Mouse (Mus musculus) lung, postnatal 0 days (tissue): ENCODE measurements around the gene Lmod3. TPM values are rescaled to one million over a fixed set of nuclear protein-coding genes. Genes with fewer than 3 reads are reported as not detected.

Source experiments
- ATAC-seq: fragments of 200-750 bp; cut with Nextera tagmentation; 2 replicates; pipeline ENCODE4 v1.8.0; 2017; ENCODE audit warnings: moderate library complexity
- DNase-seq: peaks from one replicate; pipeline ENCODE4 v3.0.0-alpha.2; 2016; ENCODE audit warnings: low spot score
- H3K27ac ChIP-seq: fragments of 300-500 bp; sonication (generic); 2 replicates; pipeline ENCODE4 v1.5.1; 2014; ENCODE audit warnings: antibody characterized with exemption, mild to moderate bottlenecking, low read length, mixed read lengths
- H3K27me3 ChIP-seq: fragments of 300-500 bp; sonication (generic); replicated peaks from 2 replicates; pipeline ENCODE4 v1.6.1; 2014; ENCODE audit warnings: low read length, mixed read lengths; ENCODE audit not compliant: insufficient read depth
- H3K36me3 ChIP-seq: fragments of 300-500 bp; sonication (generic); 2 replicates; pipeline ENCODE4 v1.6.1; 2014; ENCODE audit warnings: low read length, mixed read lengths; ENCODE audit not compliant: insufficient read depth
- H3K4me1 ChIP-seq: fragments of 300-500 bp; sonication (generic); 2 replicates; pipeline ENCODE4 v1.6.1; 2014; ENCODE audit warnings: antibody characterized with exemption, low read depth, low read length, mixed read lengths; ENCODE audit not compliant: insufficient read depth
- H3K4me2 ChIP-seq: fragments of 300-500 bp; sonication (generic); replicated peaks from 2 replicates; pipeline ENCODE4 v1.6.1; 2014; ENCODE audit warnings: low read depth, mild to moderate bottlenecking, low read length, moderate library complexity, mixed read lengths
- H3K4me3 ChIP-seq: fragments of 300-500 bp; sonication (generic); 2 replicates; pipeline ENCODE4 v1.5.1; 2014; ENCODE audit warnings: low read depth, low read length
- H3K9ac ChIP-seq: fragments of 300-500 bp; sonication (generic); replicated peaks from 2 replicates; pipeline ENCODE4 v1.6.1; 2014; ENCODE audit warnings: low read depth, mild to moderate bottlenecking
- H3K9me3 ChIP-seq: fragments of 300-500 bp; sonication (generic); 2 replicates; pipeline ENCODE4 v1.6.1; 2016; ENCODE audit warnings: low read length, mixed read lengths
- CTCF ChIP-seq: IDR thresholded peaks from 2 replicates; pipeline ENCODE4 v1.5.1; 2016; ENCODE audit warnings: antibody characterized with exemption, mild to moderate bottlenecking
- EP300 ChIP-seq: IDR thresholded peaks from 2 replicates; pipeline ENCODE4 v1.6.1; 2016; ENCODE audit warnings: antibody characterized with exemption, mild to moderate bottlenecking, control low read depth
- WGBS: fragments of 180-500 bp; shearing (Covaris S2); extraction: QIAGEN DNeasy Blood & Tissue Kit; methylation state at CpG from one replicate; pipeline ENCODE4 v1.1.7; 2014; 5-methylcytosine and 5-hydroxymethylcytosine counted together
- polyA plus RNA-seq: library from polyadenylated mRNA; unstranded; fragments of >200 nt; fragmentation: Nextera tagmentation; extraction: Ambion mirVana; gene quantifications from 2 replicates; pipeline ENCODE4 v1.2.1, GENCODE M21; 2015

Lmod3 gene
- polyA plus RNA-seq, 1 experiment from 2014 or later = 0.31 TPM

GRCm38 (mm10) chr6:97200437-97200836 is 52.1 kb downstream of the Lmod3 start:
- H3K27ac ChIP-seq = no peak overlapping the region
- no peak overlapping the region for H3K9ac ChIP-seq
- no peak for TF ChIP-seq EP300
- TF ChIP-seq CTCF = peak; percentile 21; the same call in 1 of the 2 replicates
- 63% methylated on average over 3 of the region's 3 CpGs for WGBS
- peaks cover 5% of the 10 kb centered on the region for H3K4me1 ChIP-seq
- H3K9me3 ChIP-seq = no peaks in the 10 kb centered on the region
- H3K27me3 ChIP-seq = no peaks in the 10 kb centered on the region
- ATAC-seq (no peak), DNase-seq (no peak)
- no peak overlapping the region for H3K4me2 ChIP-seq
- peaks cover 13% of the 10 kb centered on the region; the same call in 1 of the 2 replicates for H3K36me3 ChIP-seq
- H3K4me3 ChIP-seq = no peak overlapping the region

Other genes with a start within 250 kb of the Lmod3 start
- 2.4 and 2.9 TPM in 2 replicates for gene Fam19a4, start 192.3 kb downstream of the Lmod3 start, polyA plus RNA-seq
- gene Eogt, start 103.6 kb downstream of the Lmod3 start, polyA plus RNA-seq = 15.3 and 15.5 TPM in 2 replicates
- gene Tmf1, start 73.6 kb downstream of the Lmod3 start, polyA plus RNA-seq = 51.0 and 53.9 TPM in 2 replicates
- gene Uba3, start 47.1 kb downstream of the Lmod3 start, polyA plus RNA-seq = 35.8 and 43.2 TPM in 2 replicates
- gene Arl6ip5, start 42.1 kb downstream of the Lmod3 start, polyA plus RNA-seq = 90.3 and 91.9 TPM in 2 replicates